Mouse (Mus musculus): ENCODE measurements around the gene Polg2. TPM values are rescaled to one million over a fixed set of nuclear protein-coding genes. Genes with fewer than 3 reads are reported as not detected.
"Not testable (repeated sequence)": the region's sequence is repeated elsewhere in the genome, so short reads cannot be mapped to it uniquely, and the experiment has no call there.

Polg2 gene
- polyA plus RNA-seq, 1 experiment, result 8.9 TPM

GRCm38 (mm10) chr11:106751039-106752018, 28.0 kb downstream of the Polg2 start, which contains the start of gene Milr1:
Gene Milr1 (plus strand): TSS chr11:106751226.
- peak within 1 kb of the TSS; percentile 94 for H3K27ac ChIP-seq (ENCODE audit: insufficient read depth, low read depth, low read length)

GRCm38 (mm10) chr11:106750121-106750751, 29.1 kb downstream of the Polg2 start, which contains the start of gene Pecam1:
Gene Pecam1 (minus strand): TSS chr11:106750628.
- peak within 1 kb of the TSS; percentile 94 for H3K27ac ChIP-seq (ENCODE audit: insufficient read depth, low read depth, low read length)
- H3K4me3 ChIP-seq (ENCODE audit: insufficient read depth, low read length), result peak within 1 kb of the TSS; percentile 84
- TF ChIP-seq POLR2A (IDR thresholded peaks at IDR 0.05; ENCODE audit: borderline replicate concordance, low read depth, low read length) (no peak), CTCF (IDR thresholded peaks at IDR 0.05; ENCODE audit: low read depth, low read length) (no peak)
- peaks cover 14% of the 10 kb centered on the region for H3K4me1 ChIP-seq (ENCODE audit: control insufficient read depth, insufficient read depth, low read length)

More at GRCm38 (mm10) chr11:106751039-106752018, 28.0 kb downstream of the Polg2 start, which contains the start of gene Milr1:
- TF ChIP-seq CTCF (IDR thresholded peaks at IDR 0.05; ENCODE audit: low read depth, low read length) (no peak), POLR2A (IDR thresholded peaks at IDR 0.05; ENCODE audit: borderline replicate concordance, low read depth, low read length) (no peak)
- Histone ChIP-seq H3K4me3 (ENCODE audit: insufficient read depth, low read length) (peak within 1 kb of the TSS; percentile 84), H3K4me1 (ENCODE audit: control insufficient read depth, insufficient read depth, low read length) (peaks cover 14% of the 10 kb centered on the region)

GRCm38 (mm10) chr11:106749557-106750120, 29.7 kb downstream of the Polg2 start:
- H3K4me3 ChIP-seq (ENCODE audit: insufficient read depth, low read length); H3K27ac ChIP-seq (ENCODE audit: insufficient read depth, low read depth, low read length): not testable (repeated sequence)
- H3K4me1 ChIP-seq (ENCODE audit: control insufficient read depth, insufficient read depth, low read length), result peaks cover 14% of the 10 kb centered on the region

GRCm38 (mm10) chr11:106744949-106745348, 34.4 kb downstream of the Polg2 start:
- TF ChIP-seq CTCF (IDR thresholded peaks at IDR 0.05; ENCODE audit: low read depth, low read length) (no peak), POLR2A (IDR thresholded peaks at IDR 0.05; ENCODE audit: borderline replicate concordance, low read depth, low read length) (no peak)
- H3K27ac ChIP-seq (ENCODE audit: insufficient read depth, low read depth, low read length), result no peak overlapping the region

GRCm38 (mm10) chr11:106742388-106742841, 36.9 kb downstream of the Polg2 start:
- no peak for TF ChIP-seq CTCF (IDR thresholded peaks at IDR 0.05; ENCODE audit: low read depth, low read length)
- no peak for TF ChIP-seq POLR2A (IDR thresholded peaks at IDR 0.05; ENCODE audit: borderline replicate concordance, low read depth, low read length)
- Histone ChIP-seq H3K4me3 (ENCODE audit: insufficient read depth, low read length) (no peak overlapping the region), H3K27ac (ENCODE audit: insufficient read depth, low read depth, low read length) (no peak overlapping the region), H3K4me1 (ENCODE audit: control insufficient read depth, insufficient read depth, low read length) (peaks cover 6% of the 10 kb centered on the region)

More at GRCm38 (mm10) chr11:106744949-106745348, 34.4 kb downstream of the Polg2 start:
- H3K4me1 ChIP-seq (ENCODE audit: control insufficient read depth, insufficient read depth, low read length), result peaks cover 6% of the 10 kb centered on the region
- H3K4me3 ChIP-seq (ENCODE audit: insufficient read depth, low read length), result no peak overlapping the region

- TF ChIP-seq CTCF (IDR thresholded peaks at IDR 0.05; ENCODE audit: low read depth, low read length) (no peak), POLR2A (IDR thresholded peaks at IDR 0.05; ENCODE audit: borderline replicate concordance, low read depth, low read length) (no peak)
- Histone ChIP-seq H3K4me1 (ENCODE audit: control insufficient read depth, insufficient read depth, low read length) (peaks cover 6% of the 10 kb centered on the region), H3K4me3 (ENCODE audit: insufficient read depth, low read length) (no peak overlapping the region), H3K27ac (ENCODE audit: insufficient read depth, low read depth, low read length) (peak overlapping the region; percentile 6; the same call in 1 of the 2 replicates)
These were observed 37.5 kb downstream of the Polg2 start for GRCm38 (mm10) chr11:106741826-106742225.

GRCm38 (mm10) chr11:106741232-106741631, 38.1 kb downstream of the Polg2 start:
- TF ChIP-seq CTCF (IDR thresholded peaks at IDR 0.05; ENCODE audit: low read depth, low read length) (no peak), POLR2A (IDR thresholded peaks at IDR 0.05; ENCODE audit: borderline replicate concordance, low read depth, low read length) (no peak)
- Histone ChIP-seq H3K27ac (ENCODE audit: insufficient read depth, low read depth, low read length) (peak overlapping the region; percentile 6; the same call in 1 of the 2 replicates), H3K4me3 (ENCODE audit: insufficient read depth, low read length) (no peak overlapping the region), H3K4me1 (ENCODE audit: control insufficient read depth, insufficient read depth, low read length) (peaks cover 7% of the 10 kb centered on the region)

GRCm38 (mm10) chr11:106740724-106741123, 38.6 kb downstream of the Polg2 start:
- H3K4me3 ChIP-seq (ENCODE audit: insufficient read depth, low read length); H3K27ac ChIP-seq (ENCODE audit: insufficient read depth, low read depth, low read length): not testable (repeated sequence)
- H3K4me1 ChIP-seq (ENCODE audit: control insufficient read depth, insufficient read depth, low read length), result peaks cover 12% of the 10 kb centered on the region

GRCm38 (mm10) chr11:106739116-106739515, 40.2 kb downstream of the Polg2 start:
- TF ChIP-seq POLR2A (IDR thresholded peaks at IDR 0.05; ENCODE audit: borderline replicate concordance, low read depth, low read length) (no peak), CTCF (IDR thresholded peaks at IDR 0.05; ENCODE audit: low read depth, low read length) (no peak)
- Histone ChIP-seq H3K4me1 (ENCODE audit: control insufficient read depth, insufficient read depth, low read length) (peaks cover 12% of the 10 kb centered on the region), H3K4me3 (ENCODE audit: insufficient read depth, low read length) (no peak overlapping the region), H3K27ac (ENCODE audit: insufficient read depth, low read depth, low read length) (no peak overlapping the region)

All from bone marrow macrophage, adult 2 months (primary cell).